Mouse (Mus musculus) lung, postnatal 0 days (tissue): ENCODE measurements at regions not wholly inside any gene's neighbourhood (a gene's known extent, or its start where the extent isn't known, plus 50 kb on each side); places are given as distances from the start of the nearest gene placed in this dataset.

Source experiments
- ATAC-seq: fragments of 200-750 bp; cut with Nextera tagmentation; 2 replicates; pipeline ENCODE4 v1.8.0; 2017; ENCODE audit warnings: moderate library complexity
- DNase-seq: peaks from one replicate; pipeline ENCODE4 v3.0.0-alpha.2; 2016; ENCODE audit warnings: low spot score
- H3K27ac ChIP-seq: fragments of 300-500 bp; sonication (generic); 2 replicates; pipeline ENCODE4 v1.5.1; 2014; ENCODE audit warnings: antibody characterized with exemption, mild to moderate bottlenecking, low read length, mixed read lengths
- H3K27me3 ChIP-seq: fragments of 300-500 bp; sonication (generic); replicated peaks from 2 replicates; pipeline ENCODE4 v1.6.1; 2014; ENCODE audit warnings: low read length, mixed read lengths; ENCODE audit not compliant: insufficient read depth
- H3K36me3 ChIP-seq: fragments of 300-500 bp; sonication (generic); 2 replicates; pipeline ENCODE4 v1.6.1; 2014; ENCODE audit warnings: low read length, mixed read lengths; ENCODE audit not compliant: insufficient read depth
- H3K4me1 ChIP-seq: fragments of 300-500 bp; sonication (generic); 2 replicates; pipeline ENCODE4 v1.6.1; 2014; ENCODE audit warnings: antibody characterized with exemption, low read depth, low read length, mixed read lengths; ENCODE audit not compliant: insufficient read depth
- H3K4me2 ChIP-seq: fragments of 300-500 bp; sonication (generic); replicated peaks from 2 replicates; pipeline ENCODE4 v1.6.1; 2014; ENCODE audit warnings: low read depth, mild to moderate bottlenecking, low read length, moderate library complexity, mixed read lengths
- H3K4me3 ChIP-seq: fragments of 300-500 bp; sonication (generic); 2 replicates; pipeline ENCODE4 v1.5.1; 2014; ENCODE audit warnings: low read depth, low read length
- H3K9ac ChIP-seq: fragments of 300-500 bp; sonication (generic); replicated peaks from 2 replicates; pipeline ENCODE4 v1.6.1; 2014; ENCODE audit warnings: low read depth, mild to moderate bottlenecking
- H3K9me3 ChIP-seq: fragments of 300-500 bp; sonication (generic); 2 replicates; pipeline ENCODE4 v1.6.1; 2016; ENCODE audit warnings: low read length, mixed read lengths
- CTCF ChIP-seq: IDR thresholded peaks from 2 replicates; pipeline ENCODE4 v1.5.1; 2016; ENCODE audit warnings: antibody characterized with exemption, mild to moderate bottlenecking
- EP300 ChIP-seq: IDR thresholded peaks from 2 replicates; pipeline ENCODE4 v1.6.1; 2016; ENCODE audit warnings: antibody characterized with exemption, mild to moderate bottlenecking, control low read depth
- WGBS: fragments of 180-500 bp; shearing (Covaris S2); extraction: QIAGEN DNeasy Blood & Tissue Kit; methylation state at CpG from one replicate; pipeline ENCODE4 v1.1.7; 2014; 5-methylcytosine and 5-hydroxymethylcytosine counted together

GRCm38 (mm10) chr8:82187138-82187880 lies 215.7 kb downstream of the Il15 start:
- TF ChIP-seq CTCF (no peak), EP300 (no peak)
- 62% methylated on average over 2 of the region's 2 CpGs for WGBS
- no peak for ATAC-seq
- H3K4me3 ChIP-seq, result no peak overlapping the region
- H3K27ac ChIP-seq, result no peak overlapping the region
- no peaks in the 10 kb centered on the region for H3K36me3 ChIP-seq
- no peaks in the 10 kb centered on the region for H3K27me3 ChIP-seq
- no peaks in the 10 kb centered on the region for H3K9me3 ChIP-seq
- no peak overlapping the region for H3K4me2 ChIP-seq
- no peaks in the 10 kb centered on the region for H3K4me1 ChIP-seq
- DNase-seq, result no peak
- H3K9ac ChIP-seq, result no peak overlapping the region

- TF ChIP-seq CTCF (no peak), EP300 (no peak)
- H3K36me3 ChIP-seq, result no peaks in the 10 kb centered on the region
- ATAC-seq, result no peak
- no peaks in the 10 kb centered on the region for H3K9me3 ChIP-seq
- no peaks in the 10 kb centered on the region for H3K27me3 ChIP-seq
- H3K27ac ChIP-seq, result no peak overlapping the region
- no peak for DNase-seq
- no peaks in the 10 kb centered on the region for H3K4me1 ChIP-seq
- no peak overlapping the region for H3K9ac ChIP-seq
- no peak overlapping the region for H3K4me2 ChIP-seq
- no peak overlapping the region for H3K4me3 ChIP-seq
Measured at GRCm38 (mm10) chr8:82184022-82184421, 219.0 kb downstream of the Il15 start.
